Mouse (Mus musculus) cerebellum, adult 2 months (tissue): Measurements from ENCODE around the gene Dpp7.

Experiments used
- CTCF ChIP-seq: fragments of 200-500 bp; IDR thresholded peaks from 2 replicates; pipeline ENCODE4 v1.5.1; 2011; ENCODE audit warnings: low read depth, mild to moderate bottlenecking, control low read depth, low read length, moderate library complexity, borderline replicate concordance; ENCODE audit not compliant: insufficient read depth
- POLR2A ChIP-seq: fragments of 200-500 bp; IDR thresholded peaks from 2 replicates; pipeline ENCODE4 v1.6.1; 2011; ENCODE audit warnings: low read length, control low read depth, borderline replicate concordance; ENCODE audit not compliant: insufficient read depth

GRCm38 (mm10) chr2:25398065-25398464 is 41.9 kb upstream of the Dpp7 start:
- no peak for TF ChIP-seq CTCF
- TF ChIP-seq POLR2A, result no peak
